Mouse (Mus musculus) midbrain, postnatal 0 days (tissue): ENCODE measurements at regions not wholly inside any gene's neighbourhood (a gene's known extent, or its start where the extent isn't known, plus 50 kb on each side); places are given as distances from the start of the nearest gene placed in this dataset.
A peak's percentile ranks its signal among the peaks of the same experiment; 100 is the strongest.

ENCODE experiments used
- ATAC-seq: fragments of 200-750 bp; cut with Nextera tagmentation; 2 replicates; pipeline ENCODE4 v1.8.0; 2017; ENCODE audit warnings: moderate number of reproducible peaks, mild to moderate bottlenecking, moderate TSS enrichment, moderate library complexity; ENCODE audit not compliant: low FRiP score
- DNase-seq: peaks from one replicate; pipeline ENCODE4 v3.0.0-alpha.2; 2015; ENCODE audit warnings: low spot score
- H3K27ac ChIP-seq: fragments of 300-500 bp; sonication (generic); 2 replicates; pipeline ENCODE4 v1.5.1; 2014; ENCODE audit warnings: low read depth, mild to moderate bottlenecking, low read length, mixed read lengths
- H3K27me3 ChIP-seq: fragments of 300-500 bp; sonication (generic); 2 replicates; pipeline ENCODE4 v1.6.1; 2014; ENCODE audit warnings: low read length, control low read depth, mixed read lengths; ENCODE audit not compliant: insufficient read depth
- H3K36me3 ChIP-seq: fragments of 300-500 bp; sonication (generic); 2 replicates; pipeline ENCODE4 v1.6.1; 2014; ENCODE audit warnings: low read length, control low read depth, mixed read lengths; ENCODE audit not compliant: insufficient read depth
- H3K4me1 ChIP-seq: fragments of 300-500 bp; sonication (generic); 2 replicates; pipeline ENCODE4 v1.6.1; 2014; ENCODE audit warnings: mild to moderate bottlenecking, control low read depth, antibody characterized with exemption, low read length, mixed read lengths; ENCODE audit not compliant: insufficient read depth
- H3K4me2 ChIP-seq: fragments of 300-500 bp; sonication (generic); 2 replicates; pipeline ENCODE4 v1.6.1; 2014; ENCODE audit warnings: low read depth, mild to moderate bottlenecking, low read length, mixed read lengths; ENCODE audit not compliant: poor library complexity, severe bottlenecking
- H3K4me3 ChIP-seq: fragments of 300-500 bp; sonication (generic); 2 replicates; pipeline ENCODE4 v1.5.1; 2014; ENCODE audit warnings: low read depth, mild to moderate bottlenecking, low read length, moderate library complexity
- H3K9ac ChIP-seq: fragments of 300-500 bp; sonication (generic); replicated peaks from 2 replicates; pipeline ENCODE4 v1.6.1; 2014; ENCODE audit warnings: mild to moderate bottlenecking, low read length, moderate library complexity, mixed read lengths; ENCODE audit not compliant: poor library complexity, severe bottlenecking
- H3K9me3 ChIP-seq: fragments of 300-500 bp; sonication (generic); 2 replicates; pipeline ENCODE4 v1.6.1; 2016; ENCODE audit warnings: low read length, control low read depth
- CTCF ChIP-seq: IDR thresholded peaks from 2 replicates; pipeline ENCODE4 v1.5.1; 2016; ENCODE audit warnings: antibody characterized with exemption, mild to moderate bottlenecking
- WGBS: fragments of 180-500 bp; shearing (Covaris S2); extraction: QIAGEN DNeasy Blood & Tissue Kit; methylation state at CpG from one replicate; pipeline ENCODE4 v1.1.7; 2014; 5-methylcytosine and 5-hydroxymethylcytosine counted together

GRCm38 (mm10) chr1:90471806-90472205 lies 131.0 kb upstream of the Cops8 start:
- H3K4me2 ChIP-seq = no peak overlapping the region
- H3K27me3 ChIP-seq = no peaks in the 10 kb centered on the region
- H3K9ac ChIP-seq = no peak overlapping the region
- no peak overlapping the region for H3K4me3 ChIP-seq
- H3K27ac ChIP-seq = no peak overlapping the region
- DNase-seq (no peak), ATAC-seq (no peak)
- H3K36me3 ChIP-seq = no peaks in the 10 kb centered on the region
- TF ChIP-seq CTCF = peak; percentile 5; the same call in 1 of the 2 replicates
- 92% methylated on average over 13 of the region's 13 CpGs for WGBS
- H3K4me1 ChIP-seq = no peaks in the 10 kb centered on the region
- no peaks in the 10 kb centered on the region for H3K9me3 ChIP-seq

GRCm38 (mm10) chr1:90475060-90475813 lies 127.5 kb upstream of the Cops8 start:
- DNase-seq (no peak), ATAC-seq (no peak)
- Histone ChIP-seq H3K4me2 (no peak overlapping the region), H3K9me3 (no peaks in the 10 kb centered on the region), H3K4me1 (no peaks in the 10 kb centered on the region), H3K9ac (no peak overlapping the region), H3K27ac (peak overlapping the region; percentile 7; the same call in 1 of the 2 replicates), H3K4me3 (no peak overlapping the region), H3K27me3 (no peaks in the 10 kb centered on the region), H3K36me3 (no peaks in the 10 kb centered on the region)
- WGBS = 45% methylated on average over 10 of the region's 10 CpGs
- TF ChIP-seq CTCF = no peak

- no peaks in the 10 kb centered on the region for H3K27me3 ChIP-seq
- no peak overlapping the region for H3K27ac ChIP-seq
- H3K4me1 ChIP-seq = no peaks in the 10 kb centered on the region
- ATAC-seq = no peak
- H3K36me3 ChIP-seq = no peaks in the 10 kb centered on the region
- TF ChIP-seq CTCF = no peak; the same call in 1 of the 2 replicates
- no peak overlapping the region for H3K4me2 ChIP-seq
- H3K9me3 ChIP-seq = no peaks in the 10 kb centered on the region
- H3K4me3 ChIP-seq = no peak overlapping the region
- H3K9ac ChIP-seq = no peak overlapping the region
- no peak for DNase-seq
- WGBS = 47% methylated on average over 9 of the region's 9 CpGs
These were observed 126.1 kb upstream of the Cops8 start for GRCm38 (mm10) chr1:90476556-90477243.

GRCm38 (mm10) chr1:90478839-90479238 lies 123.9 kb upstream of the Cops8 start:
- Histone ChIP-seq H3K27ac (no peak overlapping the region), H3K4me1 (no peaks in the 10 kb centered on the region), H3K9ac (no peak overlapping the region), H3K4me3 (no peak overlapping the region), H3K9me3 (no peaks in the 10 kb centered on the region), H3K36me3 (no peaks in the 10 kb centered on the region), H3K27me3 (no peaks in the 10 kb centered on the region), H3K4me2 (no peak overlapping the region)
- ATAC-seq (no peak), DNase-seq (no peak)
- WGBS = 96% methylated on average over 2 of the region's 2 CpGs
- peak; percentile 33; the same call in 1 of the 2 replicates for TF ChIP-seq CTCF

GRCm38 (mm10) chr1:90481247-90481646 lies 121.5 kb upstream of the Cops8 start:
- H3K27ac ChIP-seq = no peak overlapping the region
- H3K4me2 ChIP-seq = no peak overlapping the region
- DNase-seq = no peak
- WGBS = 95% methylated on average over 5 of the region's 5 CpGs
- TF ChIP-seq CTCF = no peak
- H3K4me3 ChIP-seq = no peak overlapping the region
- H3K27me3 ChIP-seq = no peaks in the 10 kb centered on the region
- no peaks in the 10 kb centered on the region for H3K9me3 ChIP-seq
- H3K4me1 ChIP-seq = no peaks in the 10 kb centered on the region
- no peak for ATAC-seq
- no peaks in the 10 kb centered on the region for H3K36me3 ChIP-seq
- H3K9ac ChIP-seq = no peak overlapping the region

GRCm38 (mm10) chr1:90481708-90482107 lies 121.1 kb upstream of the Cops8 start:
- H3K4me1 ChIP-seq = no peaks in the 10 kb centered on the region
- 79% methylated on average over 5 of the region's 5 CpGs for WGBS
- ATAC-seq (no peak), DNase-seq (no peak)
- H3K27ac ChIP-seq = no peak overlapping the region
- no peak overlapping the region for H3K9ac ChIP-seq
- H3K4me2 ChIP-seq = no peak overlapping the region
- no peak for TF ChIP-seq CTCF
- H3K27me3 ChIP-seq = no peaks in the 10 kb centered on the region
- H3K9me3 ChIP-seq = no peaks in the 10 kb centered on the region
- H3K36me3 ChIP-seq = no peaks in the 10 kb centered on the region
- H3K4me3 ChIP-seq = no peak overlapping the region
